8 mouse cellular contexts compared by ENCODE assay signal in genomic region chr2:50296109-50296986, GRCm38 (mm10). TPM values are rescaled to one million over a fixed set of nuclear protein-coding genes. Genes with fewer than 3 reads are reported as not detected.
DNase-seq lines count a peak whose midpoint lies in the region; ATAC-seq and TF ChIP-seq lines count a peak whose summit lies in the region.

TSS of gene Mmadhc (minus strand) at chr2:50296801.

- peaks cover under 1% of the 10 kb centered on the region; the same call in 1 of the 2 replicates for H3K36me3 ChIP-seq in hindbrain, postnatal 0 days (ENCODE audit: insufficient read depth, low read length)

- under 1% methylated on average over 58 of the region's 58 CpGs for WGBS in hindbrain, postnatal 0 days

- H3K9me3 ChIP-seq in hindbrain, postnatal 0 days (ENCODE audit: low read length), result no peaks in the 10 kb centered on the region

- peaks cover 12% of the 10 kb centered on the region for H3K4me1 ChIP-seq in hindbrain, postnatal 0 days (ENCODE audit: insufficient read depth, low read length)

- intact Hi-C loops in gastrocnemius, adult 2 months (cut with DNase I), result no loop called here

- peak; percentile 95 for DNase-seq in gastrocnemius, adult 2 months
- peak; percentile 97 for DNase-seq in hindbrain, postnatal 0 days (ENCODE audit: low spot score)
- DNase-seq in left cerebral cortex, adult 9 months (ENCODE audit: low spot score in 2 of 2), result peak; percentile 66 to 92
- peak; percentile 90 for DNase-seq in right cerebral cortex, postnatal 14 days
- peak; percentile 88 to 92 for DNase-seq in urinary bladder, postnatal 36 days (ENCODE audit: low spot score in 2 of 2)

- TF ChIP-seq CTCF in gastrocnemius, adult 2 months (IDR thresholded peaks at IDR 0.05), result no peak
- TF ChIP-seq CTCF in hindbrain, postnatal 0 days (IDR thresholded peaks at IDR 0.05; ENCODE audit: low read depth), result no peak

- H3K27ac ChIP-seq in gastrocnemius, adult 2 months, result peak within 1 kb of the TSS; percentile 97
- peak within 1 kb of the TSS; percentile 86 for H3K27ac ChIP-seq in hindbrain, postnatal 0 days

- peak within 1 kb of the TSS; percentile 59 for H3K4me2 ChIP-seq in hindbrain, postnatal 0 days (ENCODE audit: low read depth, low read length)

- ATAC-seq in activated CD4-positive, CD25-positive, alpha-beta regulatory T cell, adult 4 months, result peak; percentile 95
- peak; percentile 95 for ATAC-seq in common myeloid progenitor, adult 5-6 weeks (replicated peaks; ENCODE audit: low read depth, poor library complexity, severe bottlenecking)
- peak; percentile 98 for ATAC-seq in hindbrain, postnatal 0 days
- ATAC-seq in megakaryocyte progenitor cell, adult 5-6 weeks (replicated peaks; ENCODE audit: poor library complexity), result peak; percentile 94

- H3K27me3 ChIP-seq in hindbrain, postnatal 0 days (ENCODE audit: insufficient read depth, low read length), result no peaks in the 10 kb centered on the region

- H3K9ac ChIP-seq in hindbrain, postnatal 0 days (replicated peaks; ENCODE audit: low read length), result peak within 1 kb of the TSS; percentile 79

- peak within 1 kb of the TSS; percentile 93 for H3K4me3 ChIP-seq in gastrocnemius, adult 2 months
- peak within 1 kb of the TSS; percentile 61 for H3K4me3 ChIP-seq in hindbrain, postnatal 0 days (ENCODE audit: low read length)

RNA-seq across cellular contexts. Expression of gene Mmadhc, which starts in this region (rescaled TPM):
- 10 to 100 TPM; 50.8 to 53.9 TPM for polyA plus RNA-seq in activated CD4-positive, CD25-positive, alpha-beta regulatory T cell, adult 4 months (2017; shearing (Covaris generic))
- total RNA-seq in common myeloid progenitor, adult 5-6 weeks (2017), result 70.0 and 82.7 TPM in 2 replicates
- total RNA-seq in gastrocnemius, adult 2 months (2021), result 100 to 1,000 TPM; 100 to 117 TPM
- total RNA-seq in hindbrain, postnatal 0 days (2014; rRNA removed), result 65.5 and 71.0 TPM in 2 replicates
- polyA plus RNA-seq in hindbrain, postnatal 0 days (2015; fragmentation: Nextera tagmentation; extraction: Ambion mirVana), result 132 and 139 TPM in 2 replicates
- total RNA-seq in megakaryocyte progenitor cell, adult 5-6 weeks (2015), result 97.9 and 108 TPM in 2 replicates
- 72.5 and 87.2 TPM in 2 replicates for total RNA-seq in megakaryocyte progenitor cell, adult 5-6 weeks (2017)

Comparison
In these comparisons a context has a peak if more than half of its experiments do, and no peak if none do; other contexts are left out.
1. Peak in every context shown above with its lines: DNase-seq, ATAC-seq, H3K4me3 ChIP-seq and H3K27ac ChIP-seq.